Mouse (Mus musculus) left cerebral cortex, postnatal 4 days (tissue): Measurements from ENCODE around the gene Zbtb38. TPM values are rescaled to one million over a fixed set of nuclear protein-coding genes. Genes with fewer than 3 reads are reported as not detected.
A peak's percentile ranks its signal among the peaks of the same experiment; 100 is the strongest.

ENCODE experiments used
- DNase-seq: peaks from one replicate; pipeline ENCODE4 v3.0.0-alpha.2; 2022
- intact Hi-C: fragments of 180-260 bp; cut with DNase I; formaldehyde crosslinking; loops from one replicate; pipeline ENCODE4 v1.15.1; 2025
- total RNA-seq, 2 experiments: library from RNA; stranded (reverse); gene quantifications; 2 replicates each; pipeline ENCODE4 v1.2.3; 2021

The Zbtb38 gene
- total RNA-seq, 2 experiments from 2014 or later, result 65.6 to 66.3 TPM

- intact Hi-C loops, result no loop called here
- DNase-seq, result no peak
Observed at GRCm38 (mm10) chr9:96732644-96733424, 19.8 kb downstream of the Zbtb38 start.

GRCm38 (mm10) chr9:96731961-96732511 lies 20.6 kb downstream of the Zbtb38 start:
- DNase-seq, result no peak
- intact Hi-C loops, result no loop called here

GRCm38 (mm10) chr9:96731039-96731895 lies 21.4 kb downstream of the Zbtb38 start:
- DNase-seq, result no peak
- intact Hi-C loops, result no loop called here

- intact Hi-C loops, result no loop called here
- DNase-seq, result no peak
Observed at GRCm38 (mm10) chr9:96730311-96730625, 22.4 kb downstream of the Zbtb38 start.

- intact Hi-C loops, result no loop called here
- DNase-seq, result no peak
Observed at GRCm38 (mm10) chr9:96729537-96730310, 22.9 kb downstream of the Zbtb38 start.

- intact Hi-C loops, result no loop called here
- no peak for DNase-seq
Observed at GRCm38 (mm10) chr9:96728338-96729162, 24.1 kb downstream of the Zbtb38 start.

- no peak for DNase-seq
- intact Hi-C loops, result no loop called here
Observed at GRCm38 (mm10) chr9:96727688-96728087, 24.9 kb downstream of the Zbtb38 start.

GRCm38 (mm10) chr9:96726336-96727131 lies 26.1 kb downstream of the Zbtb38 start:
- DNase-seq, result no peak
- intact Hi-C loops, result no loop called here

GRCm38 (mm10) chr9:96725582-96726320 lies 26.9 kb downstream of the Zbtb38 start:
- intact Hi-C loops, result no loop called here
- DNase-seq, result no peak

- no peak for DNase-seq
- intact Hi-C loops, result no loop called here
Observed at GRCm38 (mm10) chr9:96723650-96724049, 29.0 kb downstream of the Zbtb38 start.

GRCm38 (mm10) chr9:96721163-96721799 lies 31.4 kb downstream of the Zbtb38 start:
- DNase-seq, result no peak
- intact Hi-C loops, result no loop called here

- no peak for DNase-seq
- intact Hi-C loops, result no loop called here
Observed at GRCm38 (mm10) chr9:96720510-96721162, 32.0 kb downstream of the Zbtb38 start.

- intact Hi-C loops, result no loop called here
- DNase-seq, result peak; percentile 59
Observed at GRCm38 (mm10) chr9:96719408-96720158, 33.0 kb downstream of the Zbtb38 start.

GRCm38 (mm10) chr9:96718888-96719287 lies 33.7 kb downstream of the Zbtb38 start:
- DNase-seq, result no peak
- intact Hi-C loops, result no loop called here

GRCm38 (mm10) chr9:96718402-96718798 lies 34.2 kb downstream of the Zbtb38 start:
- intact Hi-C loops, result no loop called here
- DNase-seq, result no peak

GRCm38 (mm10) chr9:96717698-96718401 lies 34.8 kb downstream of the Zbtb38 start:
- intact Hi-C loops, result no loop called here
- DNase-seq, result no peak
